Mouse (Mus musculus) heart, embryonic 13.5 days (tissue): ENCODE data around the gene Xrra1. TPM values are rescaled to one million over a fixed set of nuclear protein-coding genes. Genes with fewer than 3 reads are reported as not detected.
"Not testable (repeated sequence)": the region's sequence is repeated elsewhere in the genome, so short reads cannot be mapped to it uniquely, and the experiment has no call there.

Experiments
- ATAC-seq: fragments of 200-750 bp; cut with Nextera tagmentation; 2 replicates; pipeline ENCODE4 v1.8.0; 2017; ENCODE audit warnings: moderate TSS enrichment; ENCODE audit not compliant: insufficient number of reproducible peaks, low FRiP score, low TSS enrichment; ENCODE audit errors: extremely low read depth
- H3K27ac ChIP-seq: fragments of 300-500 bp; sonication (generic); replicated peaks from 2 replicates; pipeline ENCODE4 v1.5.1; 2015; ENCODE audit warnings: moderate library complexity, mild to moderate bottlenecking, inconsistent platforms
- H3K27me3 ChIP-seq: fragments of 300-500 bp; sonication (generic); replicated peaks from 2 replicates; pipeline ENCODE4 v1.6.1; 2015; ENCODE audit warnings: mild to moderate bottlenecking, inconsistent platforms
- H3K36me3 ChIP-seq: fragments of 300-500 bp; sonication (generic); 2 replicates; pipeline ENCODE4 v1.6.1; 2015; ENCODE audit warnings: mild to moderate bottlenecking, inconsistent platforms
- H3K4me1 ChIP-seq: fragments of 300-500 bp; sonication (generic); 2 replicates; pipeline ENCODE4 v1.6.1; 2015; ENCODE audit warnings: inconsistent platforms
- H3K4me2 ChIP-seq: fragments of 300-500 bp; sonication (generic); 2 replicates; pipeline ENCODE4 v1.6.1; 2015; ENCODE audit warnings: inconsistent platforms, mild to moderate bottlenecking, moderate library complexity
- H3K4me3 ChIP-seq: fragments of 300-500 bp; sonication (generic); 2 replicates; pipeline ENCODE4 v1.5.1; 2015; ENCODE audit warnings: moderate library complexity, mild to moderate bottlenecking, inconsistent platforms
- H3K9ac ChIP-seq: fragments of 300-500 bp; sonication (generic); 2 replicates; pipeline ENCODE4 v1.6.1; 2015; ENCODE audit warnings: inconsistent platforms, mild to moderate bottlenecking, moderate library complexity
- H3K9me3 ChIP-seq: fragments of 300-500 bp; sonication (generic); 2 replicates; pipeline ENCODE4 v1.6.1; 2016; ENCODE audit warnings: inconsistent platforms
- WGBS: fragments of 180-500 bp; shearing (Covaris S2); methylation state at CpG from one replicate; pipeline ENCODE4 v1.1.7; 2015; ENCODE audit warnings: mixed read lengths; 5-methylcytosine and 5-hydroxymethylcytosine counted together
- polyA plus RNA-seq: library from polyadenylated mRNA; unstranded; fragments of >200 nt; fragmentation: Nextera tagmentation; extraction: Ambion mirVana; gene quantifications from 2 replicates; pipeline ENCODE4 v1.2.1, GENCODE M21; 2015

Gene Xrra1
- polyA plus RNA-seq, 1 experiment from 2014 or later: 0.15 TPM

GRCm38 (mm10) chr7:99919971-99920370 lies 61.1 kb downstream of the Xrra1 start:
- H3K9me3 ChIP-seq: no peaks in the 10 kb centered on the region
- no peak overlapping the region for H3K27ac ChIP-seq
- peaks cover 40% of the 10 kb centered on the region for H3K27me3 ChIP-seq
- peaks cover 50% of the 10 kb centered on the region for H3K36me3 ChIP-seq
- no peak overlapping the region for H3K9ac ChIP-seq
- 88% methylated on average over 6 of the region's 6 CpGs for whole genome bisulfite sequencing
- H3K4me3 ChIP-seq: no peak overlapping the region
- no peak overlapping the region for H3K4me2 ChIP-seq
- no peak for ATAC-seq
- peaks cover 22% of the 10 kb centered on the region for H3K4me1 ChIP-seq

GRCm38 (mm10) chr7:99920416-99920815 lies 61.5 kb downstream of the Xrra1 start:
- ATAC-seq: no peak
- Histone ChIP-seq H3K27me3 (peaks cover 38% of the 10 kb centered on the region), H3K9ac (no peak overlapping the region), H3K4me1 (peaks cover 21% of the 10 kb centered on the region), H3K27ac (no peak overlapping the region), H3K4me3 (no peak overlapping the region), H3K9me3 (no peaks in the 10 kb centered on the region), H3K36me3 (peaks cover 55% of the 10 kb centered on the region), H3K4me2 (no peak overlapping the region)
- 56% methylated on average over 2 of the region's 2 CpGs for WGBS

GRCm38 (mm10) chr7:99926916-99927714 lies 68.2 kb downstream of the Xrra1 start:
- H3K9ac ChIP-seq: no peak overlapping the region
- 73% methylated on average over 10 of the region's 10 CpGs for WGBS
- H3K4me1 ChIP-seq: no peaks in the 10 kb centered on the region
- no peaks in the 10 kb centered on the region for H3K27me3 ChIP-seq
- no peaks in the 10 kb centered on the region for H3K9me3 ChIP-seq
- no peak overlapping the region for H3K4me2 ChIP-seq
- H3K4me3 ChIP-seq: no peak overlapping the region
- ATAC-seq: no peak
- no peak overlapping the region for H3K27ac ChIP-seq
- H3K36me3 ChIP-seq: peaks cover 69% of the 10 kb centered on the region

DNA sequence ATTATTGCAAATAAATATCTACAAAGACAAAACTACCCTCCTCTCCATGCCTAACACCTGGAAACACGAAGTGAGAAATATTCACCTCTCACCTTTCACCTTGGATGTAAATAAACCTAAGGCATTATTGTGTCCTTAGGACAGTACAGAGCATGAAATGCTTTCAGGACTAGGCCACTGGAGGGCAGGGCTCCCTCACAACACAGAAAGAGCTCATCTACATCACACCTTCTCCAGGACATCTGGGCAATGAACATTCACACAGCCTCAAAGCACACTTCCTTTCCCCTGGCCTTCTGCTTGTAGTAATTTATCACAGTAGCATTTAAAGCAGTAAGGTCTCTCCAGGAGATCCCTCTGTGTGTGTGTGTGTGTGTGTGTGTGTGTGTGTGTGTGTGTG lies 76.8 kb downstream of the Xrra1 start:
- H3K4me3 ChIP-seq: no peak overlapping the region
- no peaks in the 10 kb centered on the region for H3K9me3 ChIP-seq
- WGBS: 81% methylated on average over 1 of the region's 1 CpGs
- no peak overlapping the region for H3K9ac ChIP-seq
- no peaks in the 10 kb centered on the region for H3K27me3 ChIP-seq
- no peak overlapping the region for H3K27ac ChIP-seq
- H3K4me2 ChIP-seq: no peak overlapping the region
- no peaks in the 10 kb centered on the region for H3K4me1 ChIP-seq
- no peak for ATAC-seq
- peaks cover 66% of the 10 kb centered on the region for H3K36me3 ChIP-seq

DNA sequence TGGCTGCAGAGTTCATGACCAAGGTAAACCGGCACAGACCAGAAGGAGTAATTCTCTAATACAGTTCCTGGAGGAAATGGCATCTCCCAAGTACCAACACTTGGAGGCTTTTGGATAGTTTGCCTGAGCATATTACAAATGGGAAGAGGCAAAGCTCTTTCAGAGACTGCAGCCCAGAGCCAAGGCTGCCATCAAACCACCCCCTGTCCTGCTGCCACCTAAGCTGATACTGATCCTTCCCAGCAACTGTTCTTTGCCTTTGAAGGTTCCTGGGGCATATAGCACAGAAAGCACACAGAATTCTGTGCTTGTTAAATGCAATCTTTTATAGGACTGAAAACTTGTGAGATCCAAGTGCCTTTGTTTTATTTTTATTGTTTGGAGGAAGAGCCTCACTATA lies 81.8 kb downstream of the Xrra1 start:
- no peak overlapping the region for H3K4me3 ChIP-seq
- H3K4me2 ChIP-seq: no peak overlapping the region
- H3K27ac ChIP-seq: no peak overlapping the region
- H3K4me1 ChIP-seq: no peaks in the 10 kb centered on the region
- H3K9me3 ChIP-seq: no peaks in the 10 kb centered on the region
- ATAC-seq: no peak
- no peak overlapping the region for H3K9ac ChIP-seq
- H3K27me3 ChIP-seq: no peaks in the 10 kb centered on the region
- WGBS: 94% methylated on average over 1 of the region's 1 CpGs
- H3K36me3 ChIP-seq: peaks cover 74% of the 10 kb centered on the region

DNA sequence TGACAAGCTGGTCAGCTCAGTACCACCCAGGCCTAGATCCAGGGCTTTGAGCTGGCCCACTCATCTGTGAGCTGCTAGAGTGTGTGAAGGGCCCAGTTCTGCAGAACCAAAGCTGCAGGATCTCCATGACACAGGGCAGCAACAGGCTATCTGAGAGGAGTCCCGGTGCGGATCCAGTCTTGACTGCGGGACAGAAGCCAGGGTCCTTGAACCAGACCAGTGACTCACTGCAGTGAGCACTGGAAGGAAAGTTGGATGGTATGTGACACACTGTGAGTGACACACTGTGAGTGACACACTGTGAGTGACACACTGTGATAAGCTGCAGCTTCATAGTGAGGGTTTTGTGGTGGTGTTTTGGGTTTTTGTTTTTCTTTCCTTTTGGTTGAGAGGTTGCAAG lies 85.6 kb downstream of the Xrra1 start:
- H3K36me3 ChIP-seq: peaks cover 95% of the 10 kb centered on the region
- WGBS: 94% methylated on average over 3 of the region's 3 CpGs
- 0 out of 2 replicates have a peak, but pooled peaks cover 8% of the 10 kb centered on the region for H3K9me3 ChIP-seq
- no peak overlapping the region for H3K27ac ChIP-seq
- no peak for ATAC-seq
- H3K9ac ChIP-seq: no peak overlapping the region
- no peak overlapping the region for H3K4me3 ChIP-seq
- H3K4me1 ChIP-seq: no peaks in the 10 kb centered on the region
- H3K27me3 ChIP-seq: no peaks in the 10 kb centered on the region
- H3K4me2 ChIP-seq: no peak overlapping the region

GRCm38 (mm10) chr7:99945012-99945411 lies 86.1 kb downstream of the Xrra1 start:
- H3K36me3 ChIP-seq: peaks cover 95% of the 10 kb centered on the region
- ATAC-seq, H3K27me3 ChIP-seq, H3K4me2 ChIP-seq, H3K9ac ChIP-seq, H3K27ac ChIP-seq, H3K4me1 ChIP-seq, H3K9me3 ChIP-seq, H3K4me3 ChIP-seq: not testable (repeated sequence)
- WGBS: 95% methylated on average over 22 of the region's 22 CpGs

DNA sequence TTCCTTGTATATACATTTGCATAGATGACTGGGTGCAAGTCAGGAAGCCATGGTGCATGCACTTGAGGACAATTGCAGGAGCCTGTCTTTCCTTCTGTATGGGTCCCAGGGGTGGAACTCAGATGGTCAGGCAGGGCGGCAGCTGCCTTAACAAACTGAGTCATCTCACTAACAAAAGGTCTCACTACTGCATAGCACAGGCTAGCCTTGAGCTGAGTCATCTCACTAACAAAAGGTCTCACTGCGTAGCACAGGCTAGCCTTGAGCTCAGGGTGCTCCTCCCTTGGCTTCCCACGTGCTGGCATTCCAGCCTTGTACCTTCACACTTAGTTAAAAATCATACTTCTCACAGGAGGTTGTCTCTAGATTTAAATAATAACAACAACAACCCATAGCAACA lies 87.0 kb downstream of the Xrra1 start:
- H3K4me2 ChIP-seq: no peak overlapping the region
- H3K9ac ChIP-seq: no peak overlapping the region
- ATAC-seq: no peak
- H3K4me1 ChIP-seq: no peaks in the 10 kb centered on the region
- 90% methylated on average over 3 of the region's 3 CpGs for WGBS
- H3K36me3 ChIP-seq: peaks cover 89% of the 10 kb centered on the region
- no peak overlapping the region for H3K4me3 ChIP-seq
- no peak overlapping the region for H3K27ac ChIP-seq
- H3K27me3 ChIP-seq: no peaks in the 10 kb centered on the region
- H3K9me3 ChIP-seq: 0 out of 2 replicates have a peak, but pooled peaks cover 8% of the 10 kb centered on the region

DNA sequence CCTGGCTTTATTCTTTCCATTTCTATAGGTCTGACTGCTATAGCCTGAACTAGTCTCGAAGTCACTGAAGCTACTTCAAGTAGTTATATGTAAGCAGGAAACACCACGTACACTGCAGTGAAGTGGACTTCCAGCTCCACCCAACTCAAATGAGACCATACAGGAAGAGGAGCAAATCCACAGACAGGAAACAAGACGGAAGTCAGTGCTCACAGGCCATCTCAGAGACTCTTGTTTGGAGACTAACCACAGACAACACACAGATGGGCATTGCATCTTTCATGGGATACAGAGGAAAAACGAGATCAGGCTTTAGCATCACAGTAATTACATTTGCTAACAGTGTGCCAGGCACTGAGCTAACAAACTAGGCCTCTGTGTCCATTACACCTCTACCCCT lies 87.4 kb downstream of the Xrra1 start:
- no peaks in the 10 kb centered on the region for H3K27me3 ChIP-seq
- no peak for ATAC-seq
- no peaks in the 10 kb centered on the region for H3K4me1 ChIP-seq
- peaks cover 85% of the 10 kb centered on the region for H3K36me3 ChIP-seq
- no peak overlapping the region for H3K27ac ChIP-seq
- no peak overlapping the region for H3K9ac ChIP-seq
- WGBS: 83% methylated on average over 4 of the region's 4 CpGs
- no peak overlapping the region for H3K4me3 ChIP-seq
- H3K9me3 ChIP-seq: 0 out of 2 replicates have a peak, but pooled peaks cover 8% of the 10 kb centered on the region
- no peak overlapping the region for H3K4me2 ChIP-seq

DNA sequence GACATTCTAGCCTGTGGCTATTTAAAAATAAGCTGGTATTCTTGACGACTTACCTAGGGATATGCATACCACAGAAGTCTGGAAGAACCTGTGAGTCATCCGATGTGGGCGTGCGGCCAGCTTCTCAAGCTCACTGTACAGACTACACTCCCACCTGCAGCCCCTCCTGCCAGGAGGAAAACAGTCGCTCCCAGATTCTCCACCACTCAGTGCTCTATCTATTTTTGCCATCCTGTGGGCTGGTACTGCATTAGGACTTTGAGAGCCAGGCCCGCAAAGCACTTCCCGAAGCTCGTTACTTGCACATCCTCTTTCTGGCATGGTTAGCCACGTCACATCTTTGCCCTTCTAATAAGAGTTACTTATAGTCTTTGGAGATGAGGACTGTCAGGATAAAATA lies 88.4 kb downstream of the Xrra1 start:
- 72% methylated on average over 9 of the region's 9 CpGs for WGBS
- Histone ChIP-seq H3K36me3 (peaks cover 85% of the 10 kb centered on the region), H3K9ac (no peak overlapping the region), H3K4me1 (no peaks in the 10 kb centered on the region), H3K27me3 (no peaks in the 10 kb centered on the region), H3K4me3 (no peak overlapping the region), H3K27ac (no peak overlapping the region), H3K4me2 (no peak overlapping the region), H3K9me3 (0 out of 2 replicates have a peak, but pooled peaks cover 8% of the 10 kb centered on the region)
- no peak for ATAC-seq

DNA sequence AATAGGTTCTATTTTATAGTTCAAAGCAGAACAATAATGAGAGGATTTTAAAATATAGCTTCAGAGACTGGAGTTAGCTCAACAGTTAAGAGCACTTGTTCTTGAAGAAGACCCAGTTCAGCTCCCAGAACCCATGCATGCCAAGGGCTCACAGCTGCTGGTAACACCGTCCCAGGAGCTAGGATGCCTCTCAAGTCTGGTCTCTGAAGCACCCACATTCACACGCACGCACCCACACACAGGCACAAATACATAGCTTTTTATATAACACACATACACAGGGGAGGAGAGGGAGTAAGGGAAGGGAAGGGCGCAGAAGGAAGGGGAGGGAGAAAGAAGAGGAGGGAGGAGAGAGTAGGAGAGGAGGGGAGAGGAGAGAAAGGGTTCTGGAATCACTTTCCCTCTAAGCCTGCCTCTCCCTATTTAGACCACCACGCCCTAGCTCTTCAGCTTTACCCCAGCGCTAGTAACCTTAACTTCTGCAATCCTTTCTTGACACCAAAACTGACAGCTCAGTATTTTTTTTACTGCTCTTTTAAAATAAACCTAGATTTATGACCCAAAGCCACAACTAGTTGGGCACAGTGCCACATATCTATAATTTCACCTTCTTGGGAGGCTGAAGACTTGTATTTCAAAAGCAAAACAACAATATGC lies 94.7 kb downstream of the Xrra1 start:
- peak overlapping the region; percentile 32; the same call in 1 of the 2 replicates for H3K27ac ChIP-seq
- 76% methylated on average over 6 of the region's 6 CpGs for WGBS
- no peak for ATAC-seq
- H3K9me3 ChIP-seq: no peaks in the 10 kb centered on the region
- H3K9ac ChIP-seq: peak overlapping the region; percentile 33; the same call in 1 of the 2 replicates
- no peaks in the 10 kb centered on the region for H3K27me3 ChIP-seq
- H3K4me1 ChIP-seq: peaks cover 20% of the 10 kb centered on the region
- peaks cover 37% of the 10 kb centered on the region for H3K36me3 ChIP-seq
- H3K4me2 ChIP-seq: no peak overlapping the region
- H3K4me3 ChIP-seq: no peak overlapping the region
